Mouse (Mus musculus) bone marrow macrophage, adult 2 months (primary cell): ENCODE measurements around the gene Glud1.

ENCODE experiments used
- CTCF ChIP-seq: IDR thresholded peaks from 2 replicates; pipeline ENCODE4 v1.5.1; 2012; ENCODE audit warnings: low read depth, mild to moderate bottlenecking, low read length, moderate library complexity
- POLR2A ChIP-seq: IDR thresholded peaks from 2 replicates; pipeline ENCODE4 v1.6.1; 2012; ENCODE audit warnings: mild to moderate bottlenecking, low read depth, low read length, borderline replicate concordance

- no peak for TF ChIP-seq POLR2A
- TF ChIP-seq CTCF: no peak
Observed at GRCm38 (mm10) chr14:34318113-34318512, 7.6 kb downstream of the Glud1 start.
